Comparison of ENCODE assay signal across 8 mouse cellular contexts in genomic region chr12:105454258-105455062, GRCm38 (mm10). TPM values are rescaled to one million over a fixed set of nuclear protein-coding genes. Genes with fewer than 3 reads are reported as not detected.
DNase-seq lines count a peak whose midpoint lies in the region; ATAC-seq and TF ChIP-seq lines count a peak whose summit lies in the region.

No protein-coding gene starts in this region.

- H3K9me3 ChIP-seq in limb, embryonic 11.5 days (ENCODE audit: control insufficient read depth, low read length) = no peaks in the 10 kb centered on the region

- H3K27me3 ChIP-seq in limb, embryonic 11.5 days (ENCODE audit: control insufficient read depth, insufficient read depth, low read length) = no peaks in the 10 kb centered on the region

- no peak for TF ChIP-seq POLR2A in embryonic fibroblast, embryonic 13.5 days (IDR thresholded peaks at IDR 0.05; ENCODE audit: low read depth, low read length)

- peak; percentile 35 for ATAC-seq in frontal cortex, adult (ENCODE audit: low TSS enrichment)
- peak; percentile 55 for ATAC-seq in limb, embryonic 11.5 days (ENCODE audit: insufficient number of reproducible peaks, low FRiP score, low TSS enrichment, low read depth)

- H3K4me1 ChIP-seq in embryonic fibroblast, embryonic 13.5 days (ENCODE audit: control insufficient read depth, insufficient read depth, low read length) = no peaks in the 10 kb centered on the region
- peaks cover 16% of the 10 kb centered on the region for H3K4me1 ChIP-seq in limb, embryonic 11.5 days (ENCODE audit: control insufficient read depth, insufficient read depth, low read length)

- H3K4me2 ChIP-seq in limb, embryonic 11.5 days (ENCODE audit: low read depth, severe bottlenecking) = peak overlapping the region; percentile 71

- H3K36me3 ChIP-seq in limb, embryonic 11.5 days (ENCODE audit: control insufficient read depth, insufficient read depth, low read length) = no peaks in the 10 kb centered on the region

- 3% methylated on average over 21 of the region's 21 CpGs for WGBS in limb, embryonic 11.5 days

- peak overlapping the region; percentile 43 for H3K4me3 ChIP-seq in embryonic fibroblast, embryonic 13.5 days (ENCODE audit: insufficient read depth, low read length)
- H3K4me3 ChIP-seq in limb, embryonic 11.5 days (ENCODE audit: low read depth, low read length) = peak overlapping the region; percentile 69

- DNase-seq in frontal cortex, postnatal 25 days (ENCODE audit: low spot score in 2 of 2) = no peak
- DNase-seq in CD4-positive helper T cell, adult 2 months (ENCODE audit: low read depth, low spot score) = peak; percentile 36
- peak; percentile 76 for DNase-seq in limb, embryonic 11.5 days (ENCODE audit: low spot score)
- DNase-seq in retina, embryonic 14.5 days (ENCODE audit: low spot score) = peak; percentile 46
- no peak for DNase-seq in adrenal gland, postnatal 36 days
- no peak for DNase-seq in spleen, postnatal 36 days (ENCODE audit: low spot score in 2 of 2)

- TF ChIP-seq CTCF in embryonic fibroblast, embryonic 13.5 days (IDR thresholded peaks at IDR 0.05; ENCODE audit: borderline replicate concordance, insufficient read depth, low read length) = no peak

- peak overlapping the region; percentile 53 for H3K9ac ChIP-seq in limb, embryonic 11.5 days (ENCODE audit: low read length)

- no peak overlapping the region for H3K27ac ChIP-seq in embryonic fibroblast, embryonic 13.5 days (ENCODE audit: insufficient read depth, low read length)
- peak overlapping the region; percentile 45; the same call in 1 of the 2 replicates for H3K27ac ChIP-seq in limb, embryonic 11.5 days (replicated peaks; ENCODE audit: low read depth, low read length)

RNA-seq across cellular contexts. Expression of gene D430019H16Rik, which starts 0.8 kb away (rescaled TPM):
- polyA plus RNA-seq in embryonic fibroblast, embryonic 13.5 days (2011; ENCODE audit: insufficient read length, low read depth, missing spikeins) = 0.33 and 2.2 TPM in 2 replicates
- polyA plus RNA-seq in limb, embryonic 11.5 days (2014; fragmentation: Nextera tagmentation; extraction: Ambion mirVana) = 4.1 and 4.7 TPM in 2 replicates
- total RNA-seq in adrenal gland, postnatal 36 days (2021) = 1 to 10 TPM; 2.6 to 4.3 TPM

Comparison
In these comparisons a context has a peak if more than half of its experiments do, and no peak if none do; other contexts are left out.
1. DNase-seq: peak in CD4-positive helper T cell, adult 2 months (single experiment), limb, embryonic 11.5 days (single experiment) and retina, embryonic 14.5 days (single experiment); none in frontal cortex, postnatal 25 days (0 of 2), adrenal gland, postnatal 36 days (0 of 2) and spleen, postnatal 36 days (0 of 2).